Mouse (Mus musculus): Measurements from ENCODE around the gene Urah.

Gene Urah

DNA sequence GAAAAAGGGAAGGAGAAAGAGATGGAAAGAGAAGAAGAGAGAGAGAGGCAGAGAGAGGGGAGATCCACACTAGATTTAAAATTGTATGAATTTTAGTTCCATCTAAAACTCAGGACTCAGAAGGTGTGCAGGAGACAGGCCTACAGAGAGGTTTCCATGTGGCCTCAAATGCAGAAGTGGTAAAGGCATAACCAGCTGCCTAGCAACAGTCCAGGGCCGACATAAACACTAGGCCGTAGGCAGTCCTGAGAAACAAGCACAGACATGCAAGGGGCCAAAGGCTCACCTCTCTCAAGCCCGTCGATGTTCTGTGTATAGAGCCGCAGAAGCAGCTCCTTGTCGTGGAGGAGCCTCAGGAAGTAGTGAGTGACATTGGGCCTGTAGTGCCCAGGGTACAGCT lies 42.5 kb downstream of the Urah start:
- no peak for DNase-seq

DNA sequence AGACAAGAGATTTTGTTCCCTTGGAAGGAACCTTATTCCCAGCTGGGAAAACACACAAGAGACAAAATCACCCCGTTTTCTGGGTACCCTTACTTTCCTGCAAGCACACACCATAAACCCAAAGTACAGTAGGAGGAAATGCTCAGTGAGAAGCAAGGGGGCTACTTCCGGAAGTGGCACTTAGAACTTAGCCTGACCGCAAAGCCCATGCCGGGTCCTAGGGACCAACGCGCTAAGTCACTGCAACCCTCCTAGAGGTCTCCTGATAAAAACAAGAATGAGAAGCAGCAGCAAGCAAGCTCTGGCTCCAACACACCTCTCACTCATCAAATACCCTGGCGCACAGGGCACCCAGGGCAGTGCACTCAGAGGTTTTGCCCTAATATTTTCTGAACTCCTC lies 44.5 kb downstream of the Urah start:
- no peak for DNase-seq

DNA sequence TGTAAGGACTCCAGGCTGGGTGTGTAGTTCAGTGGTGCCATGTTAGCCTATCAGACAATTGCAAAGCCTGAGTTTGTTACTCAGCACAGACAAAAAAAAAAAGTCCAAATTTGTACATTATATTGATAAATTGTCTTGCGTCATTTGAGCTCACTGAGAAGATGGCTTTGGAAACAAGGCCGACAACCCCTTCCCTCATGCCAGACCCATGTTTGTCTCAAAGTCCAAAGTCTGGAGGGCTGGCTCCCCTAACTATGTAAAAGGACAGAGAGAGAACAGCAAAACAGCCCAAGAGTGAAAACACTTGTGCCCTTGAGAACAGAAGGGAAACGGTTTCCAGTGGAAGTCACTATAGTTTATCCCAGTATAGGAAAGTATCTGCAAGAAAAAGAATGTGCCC lies 45.6 kb downstream of the Urah start:
- DNase-seq, result no peak

DNA sequence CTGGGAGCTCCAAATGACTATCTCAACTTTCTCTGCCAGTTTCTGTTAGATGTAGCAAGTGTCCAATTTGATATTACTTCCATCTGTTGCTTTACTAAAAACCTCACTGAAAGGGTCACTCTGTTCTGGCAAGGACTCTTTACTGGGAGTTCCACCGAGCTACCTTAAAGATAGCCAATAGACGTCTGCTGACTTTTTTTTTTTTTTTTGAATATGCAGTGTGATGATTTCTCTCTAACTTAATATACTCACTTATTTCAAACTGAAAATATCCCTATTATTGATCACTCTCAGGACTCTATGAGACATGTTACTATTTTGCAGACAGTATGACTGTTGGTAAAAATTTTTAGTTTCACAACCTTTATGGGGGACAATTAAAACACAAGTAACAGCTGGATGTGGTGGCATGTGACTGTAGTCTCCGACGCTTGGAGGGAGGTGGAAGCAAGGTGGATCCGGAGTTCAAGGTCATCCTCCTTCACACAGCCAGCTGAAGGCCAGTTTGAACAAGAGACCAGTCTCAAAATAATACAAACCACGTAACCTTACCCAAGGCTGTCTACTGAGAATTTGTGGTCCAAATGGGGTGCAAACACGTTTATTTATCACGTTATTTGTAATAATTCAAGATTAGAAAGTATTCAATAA lies 46.2 kb downstream of the Urah start:
- no peak for DNase-seq

DNA sequence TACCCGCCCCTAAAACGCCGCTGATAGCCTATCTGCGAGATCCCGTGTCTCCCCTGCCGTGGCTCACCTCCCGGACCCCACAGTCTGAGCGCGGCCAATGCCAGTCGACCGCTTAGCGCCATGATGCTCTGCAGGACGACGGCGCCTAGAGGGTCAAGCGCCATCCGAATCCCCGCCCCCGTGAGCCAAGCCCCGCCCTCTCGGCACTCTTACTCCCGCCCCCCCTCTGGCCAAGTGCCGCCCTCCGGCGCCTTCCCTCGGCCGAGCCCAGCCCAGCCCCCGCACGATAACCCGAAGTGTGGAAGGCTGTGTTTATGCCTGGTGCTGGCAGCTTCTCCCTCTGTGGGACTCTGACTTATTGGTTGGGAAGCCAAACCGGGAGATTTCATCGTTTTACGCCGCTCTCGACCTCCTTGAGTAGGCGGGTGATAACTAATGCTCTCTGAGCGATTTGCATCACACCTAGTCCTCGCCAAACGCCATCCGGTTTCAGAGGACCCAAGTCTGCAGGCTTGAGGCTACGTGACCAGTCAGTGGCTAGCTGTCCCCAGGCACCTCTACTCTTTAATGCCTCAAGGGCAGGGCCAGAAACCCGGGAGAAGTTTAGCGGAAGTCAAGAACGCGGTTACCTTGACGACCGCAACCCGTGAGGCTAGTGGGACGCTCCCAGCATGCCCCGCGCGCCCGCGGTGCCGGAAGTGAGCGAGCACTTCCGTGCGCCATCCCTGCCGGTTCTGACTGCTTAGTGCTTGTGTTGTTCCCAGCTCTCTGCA lies 47.1 kb downstream of the Urah start, which contains the start of the genes Psmd13 and Sirt3:
Gene Psmd13, plus strand, starts transcription at position 273 of the 773 bp plus-strand sequence.
Gene Sirt3, minus strand, starts transcription at position 614 of the 773 bp plus-strand sequence.
- DNase-seq, result peak; percentile 91

DNA sequence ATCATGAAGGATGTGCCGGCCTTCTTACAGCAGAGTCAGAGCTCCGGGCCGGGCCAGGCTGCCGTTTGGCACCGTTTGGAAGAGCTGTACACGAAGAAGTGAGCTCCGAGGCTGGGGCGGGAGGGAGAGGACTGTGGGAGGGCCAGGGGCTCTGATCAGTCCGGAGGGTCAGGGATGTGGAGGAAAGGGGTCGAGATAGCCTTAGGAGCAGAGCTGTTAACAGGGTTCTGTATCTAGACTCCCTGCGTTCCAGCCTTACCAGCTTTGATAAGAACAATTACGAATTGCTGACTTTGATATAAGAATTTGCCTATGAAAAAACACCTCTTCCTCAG lies 47.6 kb downstream of the Urah start:
- no peak for DNase-seq
